Mouse (Mus musculus) lung, postnatal 0 days (tissue): ENCODE measurements around the gene Naxd.

Experiments
- CTCF ChIP-seq: IDR thresholded peaks from 2 replicates; pipeline ENCODE4 v1.5.1; 2016; ENCODE audit warnings: antibody characterized with exemption, mild to moderate bottlenecking
- EP300 ChIP-seq: IDR thresholded peaks from 2 replicates; pipeline ENCODE4 v1.6.1; 2016; ENCODE audit warnings: antibody characterized with exemption, mild to moderate bottlenecking, control low read depth

DNA sequence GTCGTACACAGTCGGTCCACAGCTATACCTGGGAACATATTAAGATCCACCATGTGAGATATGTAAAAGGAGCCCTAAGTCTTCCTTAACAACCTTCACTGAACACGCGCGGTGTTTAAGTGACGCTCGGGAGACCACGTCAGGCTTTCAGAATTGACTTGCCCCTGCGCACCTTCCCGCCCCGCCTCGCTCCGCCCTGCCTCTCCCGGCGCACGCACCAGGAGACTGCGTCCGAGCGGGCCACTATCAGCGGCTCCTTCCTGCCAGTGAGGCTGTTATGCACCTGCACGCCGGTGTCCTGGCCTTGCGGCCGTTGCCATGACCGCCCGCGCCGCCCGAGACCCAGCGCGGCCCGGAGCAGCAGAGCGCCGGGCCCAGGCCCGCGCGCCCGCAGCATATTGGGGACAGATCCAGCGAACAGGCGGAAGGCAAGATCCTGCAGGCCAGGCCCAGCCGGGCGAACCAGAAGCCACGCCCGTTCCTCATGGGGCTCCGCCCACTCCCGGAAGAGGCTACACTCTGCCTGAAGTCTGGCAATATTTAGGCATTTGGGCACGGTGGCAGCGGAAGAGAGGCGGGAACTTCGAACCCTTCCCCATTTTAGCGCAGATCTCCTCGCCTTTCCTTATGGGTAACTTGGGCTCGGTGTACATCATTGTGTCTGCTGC is 53.1 kb downstream of the Naxd start, which contains the start of gene Cars2:
- no peak for TF ChIP-seq CTCF
- no peak for TF ChIP-seq EP300
